Mouse (Mus musculus) midbrain, embryonic 11.5 days (tissue): ENCODE measurements around the gene Pitpnc1. TPM values are rescaled to one million over a fixed set of nuclear protein-coding genes. Genes with fewer than 3 reads are reported as not detected.

Experiments used
- ATAC-seq: fragments of 200-750 bp; cut with Nextera tagmentation; 2 replicates; pipeline ENCODE4 v1.8.0; 2017; ENCODE audit warnings: moderate TSS enrichment, moderate library complexity; ENCODE audit not compliant: low FRiP score
- DNase-seq: peaks from one replicate; pipeline ENCODE4 v3.0.0; 2015; ENCODE audit warnings: low spot score; ENCODE audit errors: missing footprints
- H3K27ac ChIP-seq: fragments of 300-500 bp; sonication (generic); 2 replicates; pipeline ENCODE4 v1.5.1; 2014; ENCODE audit warnings: low read depth, low read length
- H3K27me3 ChIP-seq: fragments of 300-500 bp; sonication (generic); 2 replicates; pipeline ENCODE4 v1.6.1; 2014; ENCODE audit warnings: mild to moderate bottlenecking, low read length, moderate library complexity, mixed read lengths; ENCODE audit not compliant: control insufficient read depth, insufficient read depth
- H3K36me3 ChIP-seq: fragments of 300-500 bp; sonication (generic); 2 replicates; pipeline ENCODE4 v1.6.1; 2014; ENCODE audit warnings: mild to moderate bottlenecking, low read length, moderate library complexity, mixed read lengths; ENCODE audit not compliant: control insufficient read depth, insufficient read depth
- H3K4me1 ChIP-seq: fragments of 300-500 bp; sonication (generic); 2 replicates; pipeline ENCODE4 v1.6.1; 2014; ENCODE audit warnings: low read length; ENCODE audit not compliant: control insufficient read depth, insufficient read depth
- H3K4me2 ChIP-seq: fragments of 300-500 bp; sonication (generic); 2 replicates; pipeline ENCODE4 v1.6.1; 2014; ENCODE audit warnings: mild to moderate bottlenecking, moderate library complexity
- H3K4me3 ChIP-seq: fragments of 300-500 bp; sonication (generic); 2 replicates; pipeline ENCODE4 v1.5.1; 2014; ENCODE audit warnings: low read depth, low read length
- H3K9ac ChIP-seq: fragments of 300-500 bp; sonication (generic); 2 replicates; pipeline ENCODE4 v1.6.1; 2014; ENCODE audit warnings: low read length
- H3K9me3 ChIP-seq: fragments of 300-500 bp; sonication (generic); 2 replicates; pipeline ENCODE4 v1.6.1; 2016; ENCODE audit warnings: low read length; ENCODE audit not compliant: control insufficient read depth
- WGBS: fragments of 180-500 bp; shearing (Covaris S2); extraction: QIAGEN DNeasy Blood & Tissue Kit; methylation state at CpG from one replicate; pipeline ENCODE4 v1.1.7; 2014; 5-methylcytosine and 5-hydroxymethylcytosine counted together
- polyA plus RNA-seq: library from polyadenylated mRNA; unstranded; fragments of >200 nt; fragmentation: Nextera tagmentation; extraction: Ambion mirVana; gene quantifications from 2 replicates; pipeline ENCODE4 v1.2.1, GENCODE M21; 2014

The Pitpnc1 gene
- polyA plus RNA-seq, 1 experiment from 2014 or later: 29.9 TPM

DNA sequence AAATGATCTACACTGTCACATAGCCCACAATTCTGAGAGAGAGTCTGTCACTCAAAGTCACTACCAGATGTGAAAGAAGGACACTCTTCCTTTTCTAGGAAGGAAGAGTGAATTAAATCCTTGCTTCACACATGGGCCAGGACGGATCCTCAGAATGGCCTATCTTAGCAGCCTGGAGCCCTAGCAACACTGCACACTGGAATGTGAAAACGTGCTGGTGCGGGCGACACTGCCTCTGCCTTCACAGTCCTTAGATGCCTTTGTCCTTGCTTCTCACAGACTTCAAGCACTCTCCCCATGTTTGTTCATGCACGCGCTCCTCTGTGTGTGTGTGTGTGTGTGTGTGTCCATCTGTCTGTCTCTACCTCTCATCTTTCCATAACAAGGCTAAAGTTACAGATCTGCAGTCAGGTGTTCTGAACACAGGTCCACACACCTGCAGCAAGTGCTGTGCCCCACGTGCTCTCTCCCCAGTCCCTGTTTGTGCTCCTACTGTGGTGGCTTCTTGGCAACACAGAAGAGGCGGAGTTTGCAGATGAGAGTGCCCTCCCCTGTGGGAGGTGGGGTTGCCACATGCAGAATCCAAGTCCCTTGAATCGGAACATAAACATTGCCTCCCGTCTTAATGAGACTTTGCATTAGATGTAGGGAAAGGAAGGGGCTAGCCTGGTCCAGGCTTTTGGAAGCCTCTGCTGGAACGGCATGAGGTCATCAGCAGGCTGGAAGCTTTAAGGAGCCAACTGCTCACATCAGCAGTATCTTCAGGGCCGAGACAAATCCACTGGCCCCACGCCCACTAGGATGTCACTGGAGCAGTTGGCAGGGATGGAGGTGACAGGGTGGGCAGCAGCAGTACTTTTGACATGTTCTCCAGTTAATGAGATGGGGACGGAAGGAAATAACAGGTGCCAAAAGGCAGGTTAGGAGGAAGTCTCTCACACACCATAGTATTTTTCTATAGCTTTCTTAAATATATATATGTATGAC lies 144.5 kb downstream of the Pitpnc1 start:
- Histone ChIP-seq H3K27me3 (no peaks in the 10 kb centered on the region), H3K4me3 (no peak overlapping the region), H3K4me1 (peaks cover 10% of the 10 kb centered on the region), H3K9ac (peak overlapping the region; percentile 24; the same call in 1 of the 2 replicates), H3K27ac (peak overlapping the region; percentile 40), H3K9me3 (no peaks in the 10 kb centered on the region), H3K4me2 (no peak overlapping the region), H3K36me3 (no peaks in the 10 kb centered on the region)
- peak; percentile 89 for DNase-seq
- ATAC-seq: peak; percentile 82
- WGBS: 30% methylated on average over 14 of the region's 14 CpGs

DNA sequence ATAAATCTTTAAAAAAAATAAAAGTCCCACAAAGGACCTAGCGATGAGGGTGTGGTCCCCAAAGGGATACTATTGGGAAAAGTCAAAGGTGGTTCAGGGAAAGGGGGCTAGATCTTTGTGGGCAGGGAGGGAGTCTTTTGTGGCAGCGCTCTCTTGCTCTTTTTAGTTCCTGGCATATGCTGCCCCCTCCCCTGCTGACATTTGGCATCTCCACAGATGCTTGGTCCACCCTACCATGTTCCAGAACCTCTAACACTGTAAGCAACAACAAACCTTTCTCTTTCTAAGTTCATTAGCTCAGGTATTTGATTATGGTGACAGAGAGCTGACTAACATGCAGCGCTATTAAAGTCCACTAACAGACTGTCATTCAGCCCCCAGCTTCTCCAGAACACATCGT lies 145.3 kb downstream of the Pitpnc1 start:
- H3K27me3 ChIP-seq: no peaks in the 10 kb centered on the region
- 79% methylated on average over 4 of the region's 4 CpGs for WGBS
- DNase-seq (no peak), ATAC-seq (no peak; the same call in 1 of the 2 replicates)
- peaks cover 10% of the 10 kb centered on the region for H3K4me1 ChIP-seq
- no peaks in the 10 kb centered on the region for H3K9me3 ChIP-seq
- no peak overlapping the region for H3K4me2 ChIP-seq
- no peaks in the 10 kb centered on the region for H3K36me3 ChIP-seq
- no peak overlapping the region for H3K27ac ChIP-seq
- no peak overlapping the region for H3K9ac ChIP-seq
- H3K4me3 ChIP-seq: no peak overlapping the region

DNA sequence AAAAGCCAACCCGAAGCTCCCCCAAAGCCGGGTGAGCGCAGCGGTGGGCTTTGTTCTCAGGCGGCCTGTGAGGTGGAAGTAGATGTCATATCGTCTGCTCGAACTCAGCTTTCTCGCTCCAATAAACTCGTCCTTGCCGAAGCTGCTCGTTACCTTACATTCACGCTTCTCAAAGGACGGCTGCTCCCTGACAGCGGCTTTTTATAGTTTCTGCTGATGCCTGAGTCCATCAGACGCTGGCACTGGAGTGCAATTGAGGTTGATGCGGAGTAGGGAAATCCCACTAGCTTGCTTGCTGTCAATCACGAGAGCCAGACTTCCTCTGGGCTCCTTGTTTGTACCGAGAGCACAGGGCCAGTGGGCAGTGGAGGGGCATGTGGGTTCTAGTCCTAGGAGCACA lies 147.3 kb downstream of the Pitpnc1 start:
- no peak for DNase-seq
- Histone ChIP-seq H3K9me3 (no peaks in the 10 kb centered on the region), H3K36me3 (no peaks in the 10 kb centered on the region), H3K4me2 (no peak overlapping the region), H3K27me3 (no peaks in the 10 kb centered on the region), H3K4me3 (no peak overlapping the region), H3K4me1 (peaks cover 10% of the 10 kb centered on the region), H3K9ac (no peak overlapping the region), H3K27ac (no peak overlapping the region)
- ATAC-seq: no peak
- WGBS: 78% methylated on average over 18 of the region's 18 CpGs

DNA sequence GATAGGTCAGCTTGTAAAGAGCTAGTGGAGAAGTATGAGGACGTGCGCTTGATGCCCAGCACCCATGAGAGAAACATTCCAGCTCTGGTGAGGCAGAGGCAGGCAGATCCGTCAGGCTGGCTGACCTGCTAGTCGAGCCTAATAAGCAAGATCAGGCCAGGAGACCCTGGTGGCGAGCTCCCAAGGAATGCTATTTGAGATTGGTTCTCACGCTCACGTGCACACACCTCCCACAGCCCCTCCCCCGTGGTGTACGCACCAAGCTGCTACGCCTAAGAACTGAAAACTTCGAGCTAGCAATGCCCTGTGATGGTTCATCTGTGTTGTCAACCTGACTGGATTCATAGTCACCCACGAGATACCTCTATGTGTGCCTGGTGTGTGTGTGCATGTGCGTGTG lies 148.3 kb downstream of the Pitpnc1 start:
- no peak overlapping the region for H3K9ac ChIP-seq
- H3K27ac ChIP-seq: no peak overlapping the region

DNA sequence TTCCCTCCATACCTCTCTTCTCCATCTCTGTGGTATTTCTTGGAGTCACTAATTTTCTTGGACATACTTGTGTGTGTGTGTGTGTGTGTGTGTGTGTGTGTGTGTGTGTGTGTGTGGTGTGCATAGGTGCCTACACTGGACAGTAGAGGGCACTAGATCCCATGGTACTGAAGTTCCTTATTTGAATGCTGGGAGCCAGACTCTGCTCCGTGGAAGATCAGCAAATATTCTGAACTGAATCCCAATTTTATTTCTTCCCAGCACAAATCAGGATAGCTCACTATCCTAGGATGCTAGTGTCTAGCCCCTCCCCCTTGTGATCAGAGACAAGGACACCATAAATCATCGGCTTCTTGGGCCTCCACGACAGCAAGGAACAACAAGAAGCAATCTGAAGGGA lies 148.7 kb downstream of the Pitpnc1 start:
- Histone ChIP-seq H3K4me1 (peaks cover 10% of the 10 kb centered on the region), H3K27ac (no peak overlapping the region), H3K9ac (no peak overlapping the region), H3K27me3 (no peaks in the 10 kb centered on the region), H3K9me3 (no peaks in the 10 kb centered on the region), H3K36me3 (no peaks in the 10 kb centered on the region), H3K4me3 (no peak overlapping the region), H3K4me2 (no peak overlapping the region)
- ATAC-seq (no peak), DNase-seq (no peak)
- WGBS: 96% methylated on average over 3 of the region's 3 CpGs

More for the DNA sequence above, 148.3 kb downstream of the Pitpnc1 start:
- 94% methylated on average over 13 of the region's 13 CpGs for WGBS
- DNase-seq (no peak), ATAC-seq (no peak)
- Histone ChIP-seq H3K27me3 (no peaks in the 10 kb centered on the region), H3K4me1 (peaks cover 10% of the 10 kb centered on the region), H3K36me3 (no peaks in the 10 kb centered on the region), H3K4me2 (no peak overlapping the region), H3K4me3 (no peak overlapping the region), H3K9me3 (no peaks in the 10 kb centered on the region)

DNA sequence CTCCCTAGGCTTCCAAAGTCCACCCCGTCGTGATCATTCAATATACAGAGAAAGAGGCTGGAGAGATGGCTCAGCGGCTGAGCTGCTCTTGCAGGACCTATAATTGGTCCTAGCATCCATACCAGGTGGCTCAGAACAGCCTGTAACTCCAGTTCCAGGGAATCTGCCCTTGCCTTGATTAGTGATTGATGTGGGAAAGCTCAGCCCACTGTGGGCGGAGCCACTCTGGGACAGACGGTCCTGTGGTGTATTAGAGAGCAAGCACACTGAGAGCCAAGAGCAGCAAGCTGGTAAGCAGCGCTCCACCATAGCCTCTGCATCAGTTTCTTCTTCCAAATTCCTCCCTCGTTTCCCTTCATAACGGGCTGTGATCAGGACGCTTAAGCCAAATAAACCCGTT lies 150.6 kb downstream of the Pitpnc1 start:
- Histone ChIP-seq H3K4me1 (no peaks in the 10 kb centered on the region), H3K27me3 (no peaks in the 10 kb centered on the region), H3K9ac (no peak overlapping the region), H3K36me3 (no peaks in the 10 kb centered on the region), H3K4me2 (no peak overlapping the region), H3K4me3 (no peak overlapping the region), H3K27ac (no peak overlapping the region), H3K9me3 (no peaks in the 10 kb centered on the region)
- 51% methylated on average over 10 of the region's 10 CpGs for WGBS
- DNase-seq (no peak), ATAC-seq (no peak)

DNA sequence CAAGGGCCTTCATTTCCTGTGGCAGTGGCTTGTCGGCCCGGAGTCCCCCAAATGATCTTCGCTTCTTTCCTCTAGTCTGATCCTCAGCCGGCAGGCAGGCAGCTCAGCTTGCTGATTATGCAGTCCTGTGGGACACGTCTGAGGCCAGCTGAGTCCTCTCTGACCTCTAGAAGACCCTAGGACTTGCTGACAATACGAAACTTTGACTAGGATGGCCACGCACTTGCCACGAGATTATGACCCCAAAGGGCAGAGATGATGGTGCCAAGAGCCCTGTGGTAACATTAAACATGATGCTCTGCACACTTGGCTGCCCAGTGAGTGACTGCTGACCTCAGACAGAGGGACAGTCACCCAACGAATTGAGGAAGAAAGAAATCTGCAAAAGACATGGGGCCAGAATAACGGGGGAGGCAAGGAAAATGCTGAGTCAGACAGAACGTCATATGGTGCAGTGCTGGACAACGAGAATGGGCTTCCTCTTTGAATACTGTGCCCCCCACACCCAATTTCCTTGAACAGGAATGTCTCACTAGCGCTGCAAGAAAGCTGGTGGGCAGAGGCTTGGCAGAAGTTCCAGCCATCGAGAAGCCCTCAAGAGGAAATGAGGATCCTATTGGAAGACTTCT lies 152.7 kb downstream of the Pitpnc1 start:
- Histone ChIP-seq H3K4me1 (no peaks in the 10 kb centered on the region), H3K27me3 (no peaks in the 10 kb centered on the region), H3K9me3 (no peaks in the 10 kb centered on the region), H3K4me3 (no peak overlapping the region), H3K4me2 (no peak overlapping the region), H3K9ac (no peak overlapping the region), H3K27ac (no peak overlapping the region), H3K36me3 (no peaks in the 10 kb centered on the region)
- DNase-seq: no peak
- whole genome bisulfite sequencing: 68% methylated on average over 14 of the region's 14 CpGs
- ATAC-seq: no peak

DNA sequence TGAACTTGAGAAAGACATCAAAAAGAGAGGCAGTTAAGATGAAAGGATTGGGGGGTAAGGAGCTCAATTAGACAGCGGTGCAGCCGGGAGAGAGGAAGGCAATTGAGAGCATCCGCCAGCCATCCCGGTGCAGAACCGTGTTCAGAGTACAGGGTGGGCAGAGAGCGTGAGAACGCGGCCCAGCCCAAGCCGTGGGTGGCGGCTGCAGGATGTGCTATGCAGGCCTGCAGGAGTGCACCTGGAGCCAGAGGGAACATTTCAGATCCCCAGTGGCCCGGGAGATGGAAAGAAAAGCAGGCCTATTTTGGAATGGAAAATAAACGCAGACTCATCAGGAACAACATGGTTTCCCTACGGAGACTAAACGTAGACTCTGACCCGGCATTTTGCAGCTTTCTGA lies 155.0 kb downstream of the Pitpnc1 start:
- no peak for DNase-seq
- WGBS: 83% methylated on average over 15 of the region's 15 CpGs
- Histone ChIP-seq H3K9me3 (no peaks in the 10 kb centered on the region), H3K4me3 (no peak overlapping the region), H3K27ac (no peak overlapping the region), H3K4me2 (no peak overlapping the region), H3K9ac (no peak overlapping the region), H3K27me3 (no peaks in the 10 kb centered on the region), H3K36me3 (no peaks in the 10 kb centered on the region), H3K4me1 (no peaks in the 10 kb centered on the region)
- ATAC-seq: no peak
